Mouse (Mus musculus) kidney, adult 2 months (tissue): Measurements from ENCODE around the gene Spns1.

Experiments used
- CTCF ChIP-seq: fragments of 200-500 bp; conservative IDR thresholded peaks from 2 replicates; pipeline ENCODE4 v1.5.1; 2011; ENCODE audit warnings: low read depth, mild to moderate bottlenecking, control low read depth, low read length, moderate library complexity, mixed read lengths; ENCODE audit not compliant: insufficient read depth, insufficient read length
- POLR2A ChIP-seq: fragments of 200-500 bp; IDR thresholded peaks from one replicate; pipeline ENCODE4 v1.6.1; 2011; ENCODE audit warnings: low read depth, low read length, control low read depth

GRCm38 (mm10) chr7:126354738-126355614 is 22.3 kb downstream of the Spns1 start:
- TF ChIP-seq POLR2A (no peak), CTCF (no peak)
